Mouse (Mus musculus): ENCODE data around the gene Setdb1. TPM values are rescaled to one million over a fixed set of nuclear protein-coding genes. Genes with fewer than 3 reads are reported as not detected.
"Not testable (repeated sequence)": the region's sequence is repeated elsewhere in the genome, so short reads cannot be mapped to it uniquely, and the experiment has no call there.

Gene Setdb1
- polyA plus RNA-seq, 1 experiment from 2014 or later = 43.0 TPM

- peaks cover 92% of the 10 kb centered on the region for H3K36me3 ChIP-seq
- ATAC-seq (ENCODE audit: low read depth); H3K9me3 ChIP-seq; H3K9ac ChIP-seq; H3K27ac ChIP-seq (replicated peaks); H3K27me3 ChIP-seq; H3K4me1 ChIP-seq (replicated peaks); H3K4me3 ChIP-seq; H3K4me2 ChIP-seq: not testable (repeated sequence)
- WGBS = 93% methylated on average over 9 of the region's 9 CpGs
Measured at GRCm38 (mm10) chr3:95343356-95344000, 13.5 kb downstream of the Setdb1 start.

DNA sequence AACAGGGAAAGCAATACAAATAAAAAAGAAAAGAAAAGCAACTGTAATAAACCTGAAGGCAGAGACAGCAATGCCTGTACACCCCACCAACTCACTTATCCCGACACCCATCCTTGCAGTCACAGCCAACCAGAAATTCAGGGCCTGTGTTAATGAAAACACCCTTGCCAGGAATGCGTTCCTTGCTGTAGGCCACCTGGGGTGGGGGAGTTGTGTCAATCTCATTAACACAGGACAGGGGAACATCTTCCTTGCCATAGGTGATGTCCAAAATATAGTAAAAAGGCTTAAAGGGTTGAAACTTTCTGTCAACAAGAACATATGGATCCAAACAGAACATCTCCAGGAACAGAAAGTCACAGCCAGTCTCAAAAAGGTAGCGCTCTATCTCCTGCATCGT lies 18.8 kb downstream of the Setdb1 start:
- H3K27me3 ChIP-seq = no peaks in the 10 kb centered on the region
- no peaks in the 10 kb centered on the region for H3K9me3 ChIP-seq
- peaks cover 99% of the 10 kb centered on the region for H3K36me3 ChIP-seq
- no peak for ATAC-seq (ENCODE audit: low read depth)
- H3K4me3 ChIP-seq = no peak overlapping the region
- no peaks in the 10 kb centered on the region for H3K4me1 ChIP-seq (replicated peaks)
- H3K9ac ChIP-seq = no peak overlapping the region
- WGBS = 92% methylated on average over 4 of the region's 4 CpGs
- no peak overlapping the region for H3K27ac ChIP-seq (replicated peaks)
- no peak overlapping the region for H3K4me2 ChIP-seq

- Histone ChIP-seq H3K4me1 (replicated peaks) (no peaks in the 10 kb centered on the region), H3K4me2 (no peak overlapping the region), H3K4me3 (no peak overlapping the region), H3K27me3 (no peaks in the 10 kb centered on the region), H3K9me3 (no peaks in the 10 kb centered on the region), H3K27ac (replicated peaks) (no peak overlapping the region), H3K9ac (no peak overlapping the region), H3K36me3 (peaks cover 99% of the 10 kb centered on the region)
- ATAC-seq (ENCODE audit: low read depth) = no peak
- 98% methylated on average over 4 of the region's 4 CpGs for WGBS
Measured at GRCm38 (mm10) chr3:95337345-95337744, 19.7 kb downstream of the Setdb1 start.

DNA sequence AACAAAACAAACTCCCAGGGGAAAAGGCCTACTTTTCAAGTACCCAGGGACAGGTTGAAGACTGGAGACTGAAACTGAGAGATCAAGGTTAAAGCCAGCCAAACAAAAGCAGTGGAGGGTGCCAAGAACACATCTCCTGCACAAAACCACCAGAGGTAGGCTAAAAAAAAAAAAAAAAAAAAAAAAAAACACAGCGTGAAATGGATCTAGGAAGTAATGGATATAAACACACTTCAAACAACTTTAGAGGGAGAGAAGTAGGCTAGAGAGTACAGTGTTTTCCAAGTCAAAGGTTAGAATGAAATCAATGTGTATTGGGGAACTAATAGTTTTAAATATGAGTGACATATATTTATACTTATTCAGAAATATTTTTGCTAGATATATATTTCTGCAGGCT lies 25.5 kb downstream of the Setdb1 start:
- Histone ChIP-seq H3K27ac (replicated peaks) (no peak overlapping the region), H3K4me3 (no peak overlapping the region), H3K9me3 (no peaks in the 10 kb centered on the region), H3K4me2 (no peak overlapping the region), H3K4me1 (replicated peaks) (no peaks in the 10 kb centered on the region), H3K36me3 (peaks cover 94% of the 10 kb centered on the region), H3K27me3 (no peaks in the 10 kb centered on the region), H3K9ac (no peak overlapping the region)
- ATAC-seq (ENCODE audit: low read depth) = no peak
- 100% methylated on average over 1 of the region's 1 CpGs for WGBS

GRCm38 (mm10) chr3:95328803-95329404 lies 28.1 kb downstream of the Setdb1 start:
- Histone ChIP-seq H3K27me3 (no peaks in the 10 kb centered on the region), H3K4me3 (no peak overlapping the region), H3K27ac (replicated peaks) (no peak overlapping the region), H3K4me2 (no peak overlapping the region), H3K36me3 (peaks cover 96% of the 10 kb centered on the region), H3K9ac (no peak overlapping the region), H3K4me1 (replicated peaks) (no peaks in the 10 kb centered on the region), H3K9me3 (no peaks in the 10 kb centered on the region)
- 83% methylated on average over 1 of the region's 1 CpGs for WGBS
- ATAC-seq (ENCODE audit: low read depth) = no peak

GRCm38 (mm10) chr3:95324454-95325144 lies 32.4 kb downstream of the Setdb1 start:
- WGBS = 96% methylated on average over 6 of the region's 6 CpGs
- Histone ChIP-seq H3K4me3 (no peak overlapping the region), H3K36me3 (peaks cover 98% of the 10 kb centered on the region), H3K27ac (replicated peaks) (no peak overlapping the region), H3K4me2 (no peak overlapping the region), H3K27me3 (no peaks in the 10 kb centered on the region), H3K4me1 (replicated peaks) (no peaks in the 10 kb centered on the region; the same call in 1 of the 2 replicates), H3K9ac (no peak overlapping the region), H3K9me3 (no peaks in the 10 kb centered on the region)
- no peak for ATAC-seq (ENCODE audit: low read depth)

DNA sequence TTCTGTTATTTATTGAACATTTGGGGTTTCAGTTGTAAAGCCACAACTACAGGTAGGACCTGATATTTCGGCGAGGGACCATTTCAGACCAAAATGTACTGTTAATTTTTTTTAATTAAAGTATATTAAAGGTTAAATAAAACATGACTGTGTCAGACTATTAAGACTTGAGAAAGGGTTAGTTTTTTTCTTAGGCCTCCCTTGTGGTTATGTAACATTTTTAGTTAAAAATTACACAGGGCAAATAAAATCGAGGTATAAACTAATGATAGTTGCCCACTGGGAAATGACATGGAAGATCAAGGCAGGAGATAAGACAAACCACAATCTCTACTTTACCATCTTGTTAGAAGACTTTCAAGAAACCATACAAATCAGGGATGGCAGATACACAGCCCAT lies 33.6 kb downstream of the Setdb1 start:
- Histone ChIP-seq H3K27ac (replicated peaks) (no peak overlapping the region), H3K27me3 (no peaks in the 10 kb centered on the region), H3K9me3 (no peaks in the 10 kb centered on the region), H3K4me2 (no peak overlapping the region), H3K4me1 (replicated peaks) (peaks cover 10% of the 10 kb centered on the region), H3K4me3 (no peak overlapping the region), H3K36me3 (peaks cover 88% of the 10 kb centered on the region), H3K9ac (no peak overlapping the region)
- ATAC-seq (ENCODE audit: low read depth) = no peak
- 93% methylated on average over 3 of the region's 3 CpGs for WGBS

DNA sequence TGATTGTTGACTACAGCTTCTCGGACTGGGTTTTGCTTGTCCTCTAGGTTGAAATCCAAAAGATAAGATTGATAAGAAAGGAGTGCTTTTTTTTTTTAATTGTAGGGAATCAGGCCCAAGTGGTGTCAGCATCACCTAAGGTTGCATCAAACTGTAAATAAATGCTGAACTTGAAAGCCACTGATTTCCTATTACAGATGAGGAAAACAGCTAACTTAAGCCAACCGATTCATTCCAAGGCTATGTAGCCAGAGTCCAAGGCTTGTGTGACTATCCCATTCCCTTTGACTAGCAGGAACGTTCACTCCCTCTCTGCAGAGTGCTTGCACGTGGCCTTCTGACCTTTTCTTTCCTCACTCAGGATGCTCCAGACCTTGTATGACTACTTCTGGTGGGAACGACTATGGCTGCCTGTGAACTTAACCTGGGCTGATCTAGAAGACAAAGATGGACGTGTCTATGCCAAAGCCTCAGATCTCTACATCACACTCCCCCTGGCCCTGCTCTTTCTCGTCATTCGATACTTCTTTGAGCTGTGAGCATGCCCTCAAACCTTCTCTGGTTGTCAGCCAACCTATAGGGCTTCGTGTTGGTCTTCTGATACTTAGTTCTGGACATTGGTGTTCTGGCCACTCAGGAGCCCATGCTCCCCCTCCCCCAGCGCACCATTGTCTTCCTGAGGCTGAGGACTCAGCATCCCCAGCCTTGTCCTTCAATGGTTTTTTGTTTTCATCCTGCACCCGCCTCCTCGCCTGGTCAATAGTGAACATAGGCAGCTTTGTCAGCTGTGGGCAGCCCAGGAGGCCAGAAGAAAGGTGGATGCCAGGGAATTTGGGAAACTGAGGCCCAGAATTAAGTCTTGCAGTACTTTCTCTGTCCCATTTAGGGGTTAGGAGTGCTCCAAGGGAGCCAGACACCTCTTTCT lies 37.0 kb downstream of the Setdb1 start:
- no peak overlapping the region for H3K9ac ChIP-seq
- peaks cover 34% of the 10 kb centered on the region for H3K4me1 ChIP-seq (replicated peaks)
- no peak overlapping the region for H3K4me3 ChIP-seq
- no peak overlapping the region for H3K4me2 ChIP-seq
- no peak for ATAC-seq (ENCODE audit: low read depth)
- H3K27me3 ChIP-seq = no peaks in the 10 kb centered on the region
- 76% methylated on average over 12 of the region's 12 CpGs for WGBS
- H3K9me3 ChIP-seq = no peaks in the 10 kb centered on the region
- H3K27ac ChIP-seq (replicated peaks) = no peak overlapping the region
- peaks cover 53% of the 10 kb centered on the region for H3K36me3 ChIP-seq

DNA sequence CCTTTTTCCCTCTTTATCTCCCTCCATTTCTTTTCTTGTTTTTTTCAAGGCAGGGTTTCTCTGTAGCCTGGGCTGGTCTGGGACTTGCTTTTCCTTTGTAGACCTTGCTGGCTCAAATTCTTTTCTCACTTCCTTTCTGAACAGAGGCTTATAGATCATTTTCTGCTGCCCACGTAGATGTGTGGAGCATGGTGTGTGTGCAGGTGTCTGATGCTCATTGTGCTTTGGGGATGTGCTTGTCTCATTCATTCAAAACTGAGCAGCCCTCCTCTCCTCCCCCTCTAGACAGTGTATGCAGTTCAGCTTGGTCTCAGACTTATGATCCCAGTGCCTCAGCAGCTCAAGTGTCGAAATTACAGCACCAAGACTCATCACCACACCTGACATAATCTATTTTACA lies 37.9 kb downstream of the Setdb1 start:
- Histone ChIP-seq H3K4me2 (no peak overlapping the region), H3K36me3 (peaks cover 45% of the 10 kb centered on the region), H3K4me3 (no peak overlapping the region), H3K27ac (replicated peaks) (no peak overlapping the region), H3K9me3 (no peaks in the 10 kb centered on the region), H3K4me1 (replicated peaks) (peaks cover 41% of the 10 kb centered on the region), H3K27me3 (no peaks in the 10 kb centered on the region), H3K9ac (no peak overlapping the region)
- 71% methylated on average over 2 of the region's 2 CpGs for WGBS
- ATAC-seq (ENCODE audit: low read depth) = no peak

DNA sequence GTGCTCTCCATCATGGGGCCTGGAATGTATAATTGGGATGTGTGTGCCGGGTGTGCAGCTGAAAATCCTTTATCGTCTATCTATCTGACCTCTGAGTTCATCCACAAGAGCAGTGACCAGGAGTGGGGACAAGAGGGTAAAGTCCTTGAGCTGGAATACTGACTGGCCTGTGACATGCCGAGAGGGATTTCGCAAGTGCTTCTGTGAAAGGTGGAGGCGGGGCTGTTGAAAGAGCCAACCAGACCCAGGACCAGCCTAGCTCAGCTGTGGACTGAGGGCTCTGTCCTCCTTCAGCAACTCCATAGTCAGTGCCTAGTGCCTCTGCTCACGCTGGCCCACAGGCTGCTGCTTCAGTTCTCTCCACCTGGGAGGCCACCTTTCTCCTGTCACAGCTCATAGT lies 38.5 kb downstream of the Setdb1 start:
- peaks cover 39% of the 10 kb centered on the region for H3K36me3 ChIP-seq
- 50% methylated on average over 6 of the region's 6 CpGs for WGBS
- H3K4me2 ChIP-seq = no peak overlapping the region
- no peak overlapping the region for H3K9ac ChIP-seq
- no peaks in the 10 kb centered on the region for H3K27me3 ChIP-seq
- ATAC-seq (ENCODE audit: low read depth) = no peak
- H3K9me3 ChIP-seq = no peaks in the 10 kb centered on the region
- no peak overlapping the region for H3K4me3 ChIP-seq
- peaks cover 42% of the 10 kb centered on the region for H3K4me1 ChIP-seq (replicated peaks)
- H3K27ac ChIP-seq (replicated peaks) = no peak overlapping the region

DNA sequence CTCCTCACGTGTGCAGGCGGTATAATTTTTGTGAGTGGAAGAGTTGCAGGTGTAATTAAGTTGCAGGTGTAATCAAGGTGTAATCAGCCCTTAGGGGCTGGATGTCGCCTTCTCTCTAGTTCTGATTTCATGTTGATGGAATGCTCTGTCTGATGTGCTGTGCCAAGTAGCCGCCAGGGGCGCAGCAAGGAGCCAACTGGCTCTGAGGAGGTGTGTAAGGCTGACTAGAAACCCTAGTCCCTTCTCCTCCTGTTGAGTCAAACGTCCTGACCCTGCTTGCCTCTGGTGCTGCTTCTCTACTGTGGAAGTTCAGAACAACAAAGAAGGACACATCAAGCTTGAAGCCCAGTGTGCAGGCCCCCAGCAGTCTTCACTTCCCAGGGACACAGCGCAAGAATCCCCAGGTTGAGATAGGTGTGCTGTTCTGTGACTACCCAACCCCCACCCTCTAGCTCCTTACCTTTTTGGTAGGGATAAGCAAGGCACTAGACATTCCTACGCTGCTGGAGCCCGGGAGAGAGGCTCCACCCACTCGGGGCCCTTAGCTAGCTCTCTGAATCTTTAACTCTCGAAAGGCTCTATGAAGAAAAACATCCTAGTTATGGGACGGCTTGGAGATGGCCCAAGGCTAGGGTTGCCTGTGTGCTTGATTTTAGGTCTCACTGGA lies 39.5 kb downstream of the Setdb1 start:
- Histone ChIP-seq H3K36me3 (peaks cover 29% of the 10 kb centered on the region), H3K9me3 (no peaks in the 10 kb centered on the region), H3K4me1 (replicated peaks) (peaks cover 42% of the 10 kb centered on the region), H3K27me3 (no peaks in the 10 kb centered on the region), H3K4me3 (no peak overlapping the region), H3K9ac (0 out of 2 replicates have a peak overlapping the region, but pooled peaks have one; percentile 1), H3K4me2 (peak overlapping the region; percentile 24), H3K27ac (replicated peaks) (no peak overlapping the region)
- WGBS = 22% methylated on average over 12 of the region's 12 CpGs
- ATAC-seq (ENCODE audit: low read depth) = no peak
